Mouse (Mus musculus) cerebellum, adult 9-10 months (tissue): ENCODE data around the gene Tbx6.

ENCODE experiments used
- DNase-seq: peaks from one replicate; pipeline ENCODE4 v3.0.0; 2022

Tbx6 gene

GRCm38 (mm10) chr7:126795387-126796317 is 14.4 kb downstream of the Tbx6 start:
- peak; percentile 66 for DNase-seq

- peak; percentile 83 for DNase-seq
Measured at GRCm38 (mm10) chr7:126796350-126796932, 15.2 kb downstream of the Tbx6 start.

DNA sequence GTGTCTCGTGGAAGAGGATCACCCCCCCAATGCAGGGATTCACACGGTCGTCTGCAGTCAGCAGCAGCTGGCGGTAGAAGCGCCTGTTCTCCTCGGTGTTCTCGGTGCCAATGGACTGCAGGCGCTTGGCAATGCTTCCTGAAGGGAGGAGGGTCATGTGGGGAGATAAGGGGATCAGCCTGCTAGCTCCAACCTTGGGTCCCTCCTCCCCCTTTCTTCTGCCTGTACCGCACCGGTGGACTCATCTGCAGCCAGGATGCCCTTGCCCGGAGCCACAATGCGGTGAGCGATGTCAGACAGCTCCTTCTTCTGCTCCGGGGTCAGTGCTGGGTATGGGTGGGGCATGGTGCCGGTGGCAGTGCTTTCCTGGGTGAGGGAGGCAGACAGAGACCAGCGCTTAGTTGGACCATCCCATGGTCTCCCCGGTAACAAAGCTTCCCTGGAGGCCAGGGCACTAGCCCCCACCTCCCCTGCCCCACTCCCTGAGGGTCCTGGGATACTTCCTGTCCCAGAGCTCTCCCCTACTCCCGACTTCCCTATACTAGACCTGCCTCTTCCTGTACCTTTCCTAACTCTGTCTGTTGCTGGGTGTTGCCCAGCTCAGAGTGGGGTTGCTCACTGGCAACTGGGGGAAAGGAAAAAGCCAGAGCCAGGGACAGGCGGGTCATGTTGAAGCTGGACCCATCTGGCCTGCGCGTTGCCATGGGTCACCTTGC is 16.3 kb downstream of the Tbx6 start, which contains the start of gene Fam57b:
Gene Fam57b, plus strand, starts transcription at position 258 of the 716 bp plus-strand sequence.
- peak; percentile 77 for DNase-seq

- DNase-seq = peak; percentile 73
Measured at GRCm38 (mm10) chr7:126798127-126799049, 17.1 kb downstream of the Tbx6 start.

- peak; percentile 98 for DNase-seq
Measured at GRCm38 (mm10) chr7:126799050-126799467, 17.8 kb downstream of the Tbx6 start.

GRCm38 (mm10) chr7:126799468-126800268 is 18.4 kb downstream of the Tbx6 start:
- peak; percentile 84 for DNase-seq

- peak; percentile 66 for DNase-seq
Measured at GRCm38 (mm10) chr7:126800269-126801056, 19.2 kb downstream of the Tbx6 start.

GRCm38 (mm10) chr7:126801057-126801422 is 19.8 kb downstream of the Tbx6 start:
- DNase-seq = no peak

- no peak for DNase-seq
Measured at GRCm38 (mm10) chr7:126802134-126802889, 21.0 kb downstream of the Tbx6 start.

DNA sequence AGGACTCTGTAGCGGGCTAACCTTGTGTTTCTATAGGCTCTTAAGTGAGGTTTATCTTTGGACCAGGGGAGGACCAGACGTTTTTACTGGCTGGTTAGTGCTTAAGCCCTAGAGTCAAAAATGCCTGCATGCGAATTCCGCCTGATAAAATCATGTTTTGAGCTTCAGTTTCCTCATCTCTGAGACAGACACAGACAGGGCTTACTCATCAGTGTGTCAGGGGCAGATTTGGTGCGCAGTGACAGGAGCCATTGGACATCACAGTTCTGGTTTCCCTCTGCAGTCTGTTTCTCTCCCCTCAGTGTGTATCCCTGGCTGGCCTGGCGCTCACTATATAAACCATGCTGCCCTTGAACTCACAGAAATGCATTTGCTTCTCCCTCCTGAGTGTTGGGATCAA is 21.9 kb downstream of the Tbx6 start:
- no peak for DNase-seq

DNA sequence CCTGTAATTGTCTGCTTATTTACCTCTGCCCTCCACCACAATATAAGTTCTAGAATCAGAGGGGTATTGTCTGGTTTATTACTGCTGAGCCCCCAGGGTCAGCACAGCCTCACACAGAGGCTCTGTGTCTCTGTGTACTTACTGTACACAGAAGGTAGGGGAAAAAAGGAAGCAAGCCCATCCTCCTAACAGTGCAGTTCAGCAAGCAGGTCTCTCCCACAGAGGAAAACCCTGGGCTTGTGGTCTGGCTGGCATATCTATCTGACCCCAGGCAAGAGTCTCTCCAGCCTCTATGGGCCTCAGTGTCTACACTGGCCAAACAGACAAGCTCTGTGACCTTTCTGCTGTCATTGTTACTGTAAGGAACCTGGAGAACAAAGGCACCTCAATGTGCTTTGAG is 22.5 kb downstream of the Tbx6 start:
- no peak for DNase-seq

- no peak for DNase-seq
Measured at GRCm38 (mm10) chr7:126806956-126807355, 25.7 kb downstream of the Tbx6 start.

- no peak for DNase-seq
Measured at GRCm38 (mm10) chr7:126807405-126807804, 26.1 kb downstream of the Tbx6 start.

DNA sequence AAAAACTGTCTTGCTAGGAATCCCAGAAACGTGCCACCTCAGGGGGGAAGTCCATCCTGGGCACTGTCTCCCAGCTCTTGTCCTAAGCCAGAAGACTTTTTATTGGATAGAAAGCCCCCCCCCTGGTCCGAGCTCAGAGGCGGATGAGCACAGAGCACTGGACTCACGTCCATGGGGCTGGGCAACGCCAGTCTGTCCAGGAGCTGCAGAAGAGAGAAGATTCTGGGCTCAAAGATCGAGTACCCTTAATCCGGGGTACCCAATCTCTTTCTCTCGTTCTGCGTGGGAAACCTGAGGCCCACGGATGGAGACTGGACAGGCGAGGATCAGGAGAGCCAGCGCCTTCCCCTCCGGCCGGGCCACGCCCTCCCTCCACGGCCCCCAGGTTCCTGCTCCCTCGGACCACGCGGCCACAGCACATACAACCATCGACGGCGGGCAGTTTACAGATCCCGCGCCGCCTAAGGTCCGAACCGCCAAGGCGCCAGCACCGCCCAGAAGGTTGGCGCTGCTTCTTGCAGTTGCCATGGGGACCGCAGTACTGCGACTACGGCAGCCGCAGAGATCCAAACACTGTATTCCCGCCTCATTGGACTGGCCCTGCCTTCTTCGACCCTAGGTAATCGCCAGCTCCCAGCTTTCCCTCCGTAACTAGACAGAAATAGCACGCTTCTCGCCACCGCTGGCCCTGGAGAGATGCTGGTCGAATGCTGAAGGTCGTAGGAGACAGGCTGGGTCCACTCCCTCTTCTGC is 27.6 kb downstream of the Tbx6 start:
- DNase-seq = peak; percentile 90

DNA sequence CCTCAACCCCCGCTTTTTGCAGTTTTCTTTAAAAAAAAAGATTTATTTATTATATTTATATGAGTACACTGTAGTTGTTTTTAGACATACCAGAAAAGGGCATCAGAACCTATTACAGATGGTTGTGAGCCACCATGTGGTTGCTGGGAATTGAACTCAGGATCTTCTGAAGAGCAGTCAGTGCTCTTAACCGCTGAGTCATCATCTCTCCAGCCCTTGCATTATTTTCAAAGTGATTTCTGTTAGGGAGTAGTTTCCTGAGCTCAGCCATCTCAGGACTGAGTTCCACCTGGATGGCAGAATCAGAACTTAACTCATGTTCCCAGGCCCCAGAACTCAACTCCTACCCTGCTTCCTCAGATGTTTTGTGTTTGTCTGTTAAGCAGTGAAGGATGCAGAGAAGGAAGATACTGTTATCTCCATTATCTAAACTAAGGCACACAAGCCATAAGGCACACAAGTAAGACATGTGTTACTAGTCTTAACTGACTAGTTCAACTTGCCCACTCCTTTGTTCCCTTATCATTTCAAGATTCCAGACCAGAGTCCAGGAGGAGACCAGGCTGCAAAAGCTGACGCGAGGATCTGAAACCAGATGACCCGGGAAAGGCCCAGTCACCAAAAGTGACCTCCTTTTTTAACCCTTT is 28.6 kb downstream of the Tbx6 start:
- DNase-seq = no peak

DNA sequence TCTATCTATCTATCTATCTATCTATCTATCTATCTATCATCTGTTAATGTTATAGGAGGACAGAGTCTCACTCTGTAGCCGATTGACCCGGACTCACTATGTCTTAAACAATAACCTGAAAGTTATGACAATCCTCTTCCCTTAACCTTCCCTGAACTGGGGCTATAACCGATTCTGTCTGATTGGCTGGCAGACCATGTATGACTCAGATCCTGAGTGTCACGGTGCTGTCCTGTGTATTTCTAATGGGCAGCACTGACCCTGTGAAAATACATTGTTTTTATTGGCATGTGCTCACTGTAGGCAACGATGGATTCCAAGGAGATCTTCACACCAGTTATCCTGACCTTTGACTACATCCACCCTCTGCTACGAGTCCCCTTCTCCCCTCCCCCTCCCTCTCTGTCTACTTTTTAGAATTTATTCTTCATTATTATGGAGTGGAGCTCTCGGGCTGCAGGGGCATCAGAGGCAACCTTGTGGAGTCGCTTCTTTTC is 34.5 kb downstream of the Tbx6 start:
- DNase-seq = no peak

DNA sequence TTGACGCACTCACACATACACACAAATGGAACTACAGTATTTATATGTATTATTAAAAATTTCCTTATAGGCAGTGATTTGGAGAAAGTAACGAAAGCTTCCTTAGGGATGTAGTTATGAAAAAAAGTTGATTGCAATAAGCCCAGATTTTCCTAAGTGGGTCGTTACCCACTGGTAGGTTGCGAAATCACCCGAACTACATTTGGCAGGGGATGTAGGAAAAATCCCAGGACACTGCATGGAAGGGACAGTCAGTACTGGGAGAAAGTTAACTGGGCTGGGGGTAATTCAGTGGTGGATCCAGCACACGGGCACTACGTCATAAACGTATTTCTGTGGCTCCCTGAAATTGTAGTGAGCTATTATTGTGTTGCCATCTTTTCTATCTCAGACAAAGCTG is 35.2 kb downstream of the Tbx6 start:
- no peak for DNase-seq

DNA sequence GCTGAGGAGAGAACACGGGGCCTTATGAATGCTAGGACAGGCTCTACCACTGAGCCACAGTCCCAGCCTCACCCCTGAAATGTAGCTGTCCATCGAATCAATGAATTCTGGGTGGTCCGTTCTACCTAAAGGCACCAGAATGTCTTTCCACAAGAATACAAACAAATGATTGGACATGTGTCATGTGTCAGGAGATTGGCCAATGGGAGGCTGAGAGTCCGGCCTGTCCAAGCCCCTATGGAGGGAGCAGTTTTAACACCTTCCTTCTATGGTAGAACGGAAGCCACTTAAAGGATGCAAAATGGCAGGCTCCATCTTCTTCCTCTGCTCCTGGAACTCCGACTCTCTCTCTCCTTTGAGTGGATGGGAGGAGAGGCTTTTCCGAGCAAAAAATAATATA is 36.3 kb downstream of the Tbx6 start:
- DNase-seq = no peak
